Mouse (Mus musculus) erythroid progenitor cell, adult 5-6 weeks (primary cell): ENCODE data around the gene Dazl. TPM values are rescaled to one million over a fixed set of nuclear protein-coding genes. Genes with fewer than 3 reads are reported as not detected.
"Not testable (repeated sequence)": the region's sequence is repeated elsewhere in the genome, so short reads cannot be mapped to it uniquely, and the experiment has no call there.

Source experiments
- ATAC-seq: replicated peaks from 2 replicates; pipeline ENCODE4 v1.8.0; 2016; ENCODE audit warnings: moderate number of reproducible peaks, mild to moderate bottlenecking, moderate TSS enrichment, inconsistent platforms; ENCODE audit not compliant: poor library complexity, low FRiP score, severe bottlenecking
- total RNA-seq, 2 experiments: library from RNA; stranded (forward) in 1 of 2; stranded (reverse) in 1 of 2; fragments of 150-400 nt in 1 of 2; fragments of 186-747, 209-891 nt in 1 of 2; gene quantifications; 2 replicates each; pipeline versions ENCODE4 v1.2.3 to v1.2.4; 2015 to 2017; ENCODE audit warnings: low replicate concordance in 2 of 2

The Dazl gene
- total RNA-seq, 2 experiments from 2014 or later = not detected

GRCm38 (mm10) chr17:50294726-50295125, 1.3 kb upstream of the Dazl start:
- ATAC-seq = no peak

GRCm38 (mm10) chr17:50292661-50293171, 720 bp downstream of the Dazl start:
- ATAC-seq = peak; percentile 100

- ATAC-seq = no peak
Measured at GRCm38 (mm10) chr17:50291485-50292200, 1.8 kb downstream of the Dazl start.

- no peak for ATAC-seq
Measured at GRCm38 (mm10) chr17:50284845-50285244, 8.6 kb downstream of the Dazl start.

GRCm38 (mm10) chr17:50261615-50262014, 31.8 kb downstream of the Dazl start:
- not testable (repeated sequence) for ATAC-seq

- ATAC-seq = no peak
Measured at GRCm38 (mm10) chr17:50260856-50261255, 32.6 kb downstream of the Dazl start.

GRCm38 (mm10) chr17:50246605-50247004, 46.8 kb downstream of the Dazl start:
- no peak for ATAC-seq

GRCm38 (mm10) chr17:50244675-50245074, 48.8 kb downstream of the Dazl start:
- ATAC-seq = no peak

- no peak for ATAC-seq
Measured at GRCm38 (mm10) chr17:50243326-50243725, 50.1 kb downstream of the Dazl start.

- no peak for ATAC-seq
Measured at GRCm38 (mm10) chr17:50237818-50238610, 55.4 kb downstream of the Dazl start.

GRCm38 (mm10) chr17:50237436-50237709, 56.1 kb downstream of the Dazl start:
- 0 out of 2 replicates have a peak, but pooled peaks have one; percentile 63 for ATAC-seq

GRCm38 (mm10) chr17:50236702-50237435, 56.6 kb downstream of the Dazl start:
- ATAC-seq = no peak

GRCm38 (mm10) chr17:50235943-50236701, 57.3 kb downstream of the Dazl start:
- ATAC-seq = no peak

- no peak for ATAC-seq
Measured at GRCm38 (mm10) chr17:50233956-50234355, 59.5 kb downstream of the Dazl start.

GRCm38 (mm10) chr17:50232821-50233220, 60.6 kb downstream of the Dazl start:
- ATAC-seq = no peak

- ATAC-seq = no peak
Measured at GRCm38 (mm10) chr17:50231206-50231605, 62.2 kb downstream of the Dazl start.

- no peak for ATAC-seq
Measured at GRCm38 (mm10) chr17:50229534-50229933, 63.9 kb downstream of the Dazl start.
